Mouse (Mus musculus): ENCODE results near the gene Fkbp15. TPM values are rescaled to one million over a fixed set of nuclear protein-coding genes. Genes with fewer than 3 reads are reported as not detected.
A peak's percentile ranks its signal among the peaks of the same experiment; 100 is the strongest.

Fkbp15 gene
- 23.5 and 24.3 TPM in 2 replicates for polyA plus RNA-seq (2014; fragmentation: Nextera tagmentation; extraction: Ambion mirVana)

- H3K4me2 ChIP-seq (replicated peaks) = peak within 1 kb of the TSS; percentile 88
- DNase-seq (ENCODE audit: low spot score) (peak; percentile 95), ATAC-seq (ENCODE audit: low FRiP score) (peak; percentile 100)
- H3K9ac ChIP-seq = peak within 1 kb of the TSS; percentile 76
- H3K27me3 ChIP-seq (ENCODE audit: control insufficient read depth, insufficient read depth, low read length) = no peaks in the 10 kb centered on the region
- peak within 1 kb of the TSS; percentile 69 for H3K27ac ChIP-seq
- H3K4me3 ChIP-seq (replicated peaks; ENCODE audit: low read length) = peak within 1 kb of the TSS; percentile 70
- no peaks in the 10 kb centered on the region for H3K9me3 ChIP-seq (ENCODE audit: control insufficient read depth, low read length)
- no peaks in the 10 kb centered on the region for H3K36me3 ChIP-seq (replicated peaks; ENCODE audit: control insufficient read depth, insufficient read depth)
- H3K4me1 ChIP-seq (replicated peaks; ENCODE audit: control insufficient read depth, insufficient read depth, low read length) = peaks cover 24% of the 10 kb centered on the region
- WGBS = under 1% methylated on average over 51 of the region's 51 CpGs
These were observed at the start of gene Fkbp15, which contains the start of gene Slc31a1 for GRCm38 (mm10) chr4:62360088-62360804. TSS of gene Fkbp15 (minus strand) at chr4:62360548. TSS of gene Slc31a1 (plus strand) at chr4:62360727.

GRCm38 (mm10) chr4:62409615-62410014 lies 49.3 kb upstream of the Fkbp15 start:
- no peaks in the 10 kb centered on the region for H3K27me3 ChIP-seq (ENCODE audit: control insufficient read depth, insufficient read depth, low read length)
- peaks cover 35% of the 10 kb centered on the region for H3K36me3 ChIP-seq (replicated peaks; ENCODE audit: control insufficient read depth, insufficient read depth)
- H3K9ac ChIP-seq = peak overlapping the region; percentile 77
- H3K9me3 ChIP-seq (ENCODE audit: control insufficient read depth, low read length) = no peaks in the 10 kb centered on the region
- 46% methylated on average over 6 of the region's 6 CpGs for WGBS
- DNase-seq (ENCODE audit: low spot score) (no peak), ATAC-seq (ENCODE audit: low FRiP score) (no peak)
- H3K4me1 ChIP-seq (replicated peaks; ENCODE audit: control insufficient read depth, insufficient read depth, low read length) = peaks cover 27% of the 10 kb centered on the region; the same call in 1 of the 2 replicates
- H3K4me2 ChIP-seq (replicated peaks) = peak overlapping the region; percentile 53
- H3K4me3 ChIP-seq (replicated peaks; ENCODE audit: low read length) = peak overlapping the region; percentile 74
- H3K27ac ChIP-seq = no peak overlapping the region

GRCm38 (mm10) chr4:62408601-62409282 lies 48.4 kb upstream of the Fkbp15 start, which contains the start of the genes Cdc26 and Prpf4:
TSS of gene Cdc26 (minus strand) at chr4:62408642.
TSS of gene Prpf4 (plus strand) at chr4:62408797.
- peaks cover 34% of the 10 kb centered on the region for H3K36me3 ChIP-seq (replicated peaks; ENCODE audit: control insufficient read depth, insufficient read depth)
- peak within 1 kb of the TSS; percentile 82 for H3K27ac ChIP-seq
- peak within 1 kb of the TSS; percentile 53 for H3K4me2 ChIP-seq (replicated peaks)
- no peaks in the 10 kb centered on the region for H3K9me3 ChIP-seq (ENCODE audit: control insufficient read depth, low read length)
- peak within 1 kb of the TSS; percentile 74 for H3K4me3 ChIP-seq (replicated peaks; ENCODE audit: low read length)
- peaks cover 27% of the 10 kb centered on the region; the same call in 1 of the 2 replicates for H3K4me1 ChIP-seq (replicated peaks; ENCODE audit: control insufficient read depth, insufficient read depth, low read length)
- WGBS = under 1% methylated on average over 39 of the region's 39 CpGs
- ATAC-seq (ENCODE audit: low FRiP score) = peak; percentile 99
- H3K27me3 ChIP-seq (ENCODE audit: control insufficient read depth, insufficient read depth, low read length) = no peaks in the 10 kb centered on the region
- peak within 1 kb of the TSS; percentile 77 for H3K9ac ChIP-seq
- peak; percentile 100 for DNase-seq (ENCODE audit: low spot score)

GRCm38 (mm10) chr4:62407730-62408582 lies 47.6 kb upstream of the Fkbp15 start:
- peak overlapping the region; percentile 77 for H3K9ac ChIP-seq
- peaks cover 27% of the 10 kb centered on the region for H3K36me3 ChIP-seq (replicated peaks; ENCODE audit: control insufficient read depth, insufficient read depth)
- DNase-seq (ENCODE audit: low spot score) (peak; percentile 72), ATAC-seq (ENCODE audit: low FRiP score) (peak; percentile 66)
- peak overlapping the region; percentile 48 for H3K27ac ChIP-seq
- peaks cover 27% of the 10 kb centered on the region; the same call in 1 of the 2 replicates for H3K4me1 ChIP-seq (replicated peaks; ENCODE audit: control insufficient read depth, insufficient read depth, low read length)
- peak overlapping the region; percentile 74 for H3K4me3 ChIP-seq (replicated peaks; ENCODE audit: low read length)
- H3K4me2 ChIP-seq (replicated peaks) = peak overlapping the region; percentile 44
- under 1% methylated on average over 35 of the region's 35 CpGs for WGBS
- H3K27me3 ChIP-seq (ENCODE audit: control insufficient read depth, insufficient read depth, low read length) = no peaks in the 10 kb centered on the region
- H3K9me3 ChIP-seq (ENCODE audit: control insufficient read depth, low read length) = no peaks in the 10 kb centered on the region

GRCm38 (mm10) chr4:62406133-62406532 lies 45.8 kb upstream of the Fkbp15 start:
- Histone ChIP-seq H3K27ac (no peak overlapping the region), H3K4me1 (replicated peaks; ENCODE audit: control insufficient read depth, insufficient read depth, low read length) (peaks cover 27% of the 10 kb centered on the region; the same call in 1 of the 2 replicates), H3K9ac (no peak overlapping the region), H3K36me3 (replicated peaks; ENCODE audit: control insufficient read depth, insufficient read depth) (peaks cover 27% of the 10 kb centered on the region), H3K4me2 (replicated peaks) (no peak overlapping the region), H3K4me3 (replicated peaks; ENCODE audit: low read length) (no peak overlapping the region), H3K9me3 (ENCODE audit: control insufficient read depth, low read length) (no peaks in the 10 kb centered on the region), H3K27me3 (ENCODE audit: control insufficient read depth, insufficient read depth, low read length) (no peaks in the 10 kb centered on the region)
- WGBS = 73% methylated on average over 4 of the region's 4 CpGs
- ATAC-seq (ENCODE audit: low FRiP score) (no peak), DNase-seq (ENCODE audit: low spot score) (no peak)

- Histone ChIP-seq H3K27ac (no peak overlapping the region), H3K4me3 (replicated peaks; ENCODE audit: low read length) (no peak overlapping the region), H3K36me3 (replicated peaks; ENCODE audit: control insufficient read depth, insufficient read depth) (peaks cover 85% of the 10 kb centered on the region), H3K4me2 (replicated peaks) (no peak overlapping the region), H3K9ac (no peak overlapping the region), H3K27me3 (ENCODE audit: control insufficient read depth, insufficient read depth, low read length) (no peaks in the 10 kb centered on the region), H3K4me1 (replicated peaks; ENCODE audit: control insufficient read depth, insufficient read depth, low read length) (no peaks in the 10 kb centered on the region), H3K9me3 (ENCODE audit: control insufficient read depth, low read length) (no peaks in the 10 kb centered on the region)
- ATAC-seq (ENCODE audit: low FRiP score) = no peak
- 93% methylated on average over 3 of the region's 3 CpGs for WGBS
- no peak for DNase-seq (ENCODE audit: low spot score)
These were observed 38.6 kb upstream of the Fkbp15 start for GRCm38 (mm10) chr4:62398956-62399355.

GRCm38 (mm10) chr4:62397616-62398365 lies 37.4 kb upstream of the Fkbp15 start:
- no peak for ATAC-seq (ENCODE audit: low FRiP score)
- Histone ChIP-seq H3K9ac (no peak overlapping the region), H3K27me3 (ENCODE audit: control insufficient read depth, insufficient read depth, low read length) (no peaks in the 10 kb centered on the region), H3K36me3 (replicated peaks; ENCODE audit: control insufficient read depth, insufficient read depth) (peaks cover 90% of the 10 kb centered on the region), H3K4me2 (replicated peaks) (no peak overlapping the region), H3K4me1 (replicated peaks; ENCODE audit: control insufficient read depth, insufficient read depth, low read length) (no peaks in the 10 kb centered on the region), H3K9me3 (ENCODE audit: control insufficient read depth, low read length) (no peaks in the 10 kb centered on the region), H3K4me3 (replicated peaks; ENCODE audit: low read length) (no peak overlapping the region), H3K27ac (no peak overlapping the region)
- DNase-seq (ENCODE audit: low spot score) = no peak
- WGBS = 88% methylated on average over 4 of the region's 4 CpGs

GRCm38 (mm10) chr4:62395806-62396205 lies 35.5 kb upstream of the Fkbp15 start:
- ATAC-seq (ENCODE audit: low FRiP score) (no peak), DNase-seq (ENCODE audit: low spot score) (no peak)
- Histone ChIP-seq H3K36me3 (replicated peaks; ENCODE audit: control insufficient read depth, insufficient read depth) (peaks cover 87% of the 10 kb centered on the region), H3K4me1 (replicated peaks; ENCODE audit: control insufficient read depth, insufficient read depth, low read length) (no peaks in the 10 kb centered on the region), H3K4me3 (replicated peaks; ENCODE audit: low read length) (no peak overlapping the region), H3K9me3 (ENCODE audit: control insufficient read depth, low read length) (no peaks in the 10 kb centered on the region), H3K27ac (no peak overlapping the region), H3K27me3 (ENCODE audit: control insufficient read depth, insufficient read depth, low read length) (no peaks in the 10 kb centered on the region), H3K4me2 (replicated peaks) (no peak overlapping the region), H3K9ac (no peak overlapping the region)
- 93% methylated on average over 1 of the region's 1 CpGs for WGBS

Data from hindbrain, embryonic 14.5 days (tissue).